Mouse (Mus musculus) fibroblast of lung, adult 2 months (primary cell): ENCODE data around the gene Mon1a.

Experiments
- DNase-seq: peaks from one replicate; pipeline ENCODE4 v3.0.0-alpha.2; 2011; ENCODE audit warnings: low read depth

The Mon1a gene

DNA sequence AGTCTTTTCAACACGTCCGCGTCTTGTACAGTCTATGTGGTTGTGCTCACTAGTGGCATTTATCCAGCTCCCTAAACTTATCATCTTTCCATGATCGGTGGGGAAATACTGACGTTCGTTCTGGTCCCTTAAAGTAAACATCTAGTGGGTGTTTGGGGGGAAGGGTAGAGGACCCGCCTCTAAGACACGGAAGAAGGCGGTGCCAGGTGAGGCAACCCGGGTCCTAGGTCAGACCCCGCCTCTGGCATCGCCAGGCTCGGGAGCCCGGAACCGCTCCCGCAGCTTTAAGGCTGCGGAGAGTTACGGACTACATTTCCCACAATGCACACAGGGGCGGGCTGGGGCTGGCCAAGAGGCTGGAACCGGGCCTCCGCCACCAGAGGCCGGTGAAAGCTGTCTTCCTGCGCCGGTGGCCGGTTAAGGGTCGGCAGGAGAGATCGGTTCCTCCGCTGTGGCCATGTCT, at the start of gene Mon1a:
Gene Mon1a, plus strand, starts transcription at position 348 of the 463 bp plus-strand sequence.
- DNase-seq = peak; percentile 72

DNA sequence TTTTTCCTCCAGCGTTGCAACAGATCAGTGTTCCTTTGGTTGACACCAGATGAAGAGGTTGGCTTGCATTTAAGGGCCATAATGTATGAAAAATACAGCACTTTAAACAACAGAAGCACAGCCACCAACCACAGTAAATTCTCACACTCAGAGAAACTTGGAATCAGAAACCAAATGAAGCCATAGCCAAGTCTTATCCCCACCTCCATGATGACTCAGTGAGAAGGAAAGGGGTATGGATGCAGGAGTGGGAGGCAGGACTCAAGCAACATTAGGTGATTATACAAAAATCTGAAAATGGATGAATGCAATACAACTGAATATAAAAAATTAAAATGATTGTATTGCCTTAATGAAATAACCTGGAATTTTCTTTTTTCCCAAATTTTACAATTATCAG, 49.1 kb upstream of the Mon1a start:
- no peak for DNase-seq

DNA sequence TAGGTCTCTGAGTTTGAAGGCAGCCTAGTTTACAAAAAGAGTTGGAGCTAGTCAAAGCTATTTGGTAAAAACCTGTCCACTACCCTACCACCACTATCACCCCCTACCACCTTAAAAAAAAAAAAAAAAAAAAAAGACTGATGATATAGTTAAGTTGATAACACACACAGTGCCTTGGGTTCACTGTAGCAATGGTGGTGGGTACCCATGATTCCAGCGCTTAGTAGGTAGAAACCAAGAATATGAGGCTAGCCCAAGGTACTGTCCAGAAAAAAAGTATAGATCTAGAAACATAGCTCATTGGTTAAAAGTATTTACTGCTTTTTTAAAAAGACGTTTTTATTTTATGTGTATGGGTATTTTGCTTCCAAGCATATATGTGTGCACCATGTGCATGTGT, 45.2 kb upstream of the Mon1a start:
- no peak for DNase-seq

DNA sequence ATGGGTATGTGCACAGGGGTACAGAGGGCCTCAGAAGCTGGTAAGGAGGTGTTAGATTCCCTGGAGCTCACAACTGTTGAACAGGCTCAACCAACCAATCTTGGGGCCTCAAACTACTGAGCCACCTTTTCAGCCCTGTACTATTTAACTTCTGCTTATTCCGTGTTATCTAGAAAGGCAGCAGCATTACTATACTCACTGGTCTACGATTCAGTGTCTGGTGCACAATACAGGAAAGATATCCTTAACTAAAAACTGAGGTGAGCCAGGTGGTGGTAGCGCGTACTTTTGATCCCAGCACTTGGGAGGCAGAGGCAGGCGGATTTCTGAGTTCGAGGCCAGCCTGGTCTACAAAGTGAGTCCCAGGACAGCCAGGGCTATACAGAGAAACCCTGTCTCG, 39.0 kb upstream of the Mon1a start:
- no peak for DNase-seq

DNA sequence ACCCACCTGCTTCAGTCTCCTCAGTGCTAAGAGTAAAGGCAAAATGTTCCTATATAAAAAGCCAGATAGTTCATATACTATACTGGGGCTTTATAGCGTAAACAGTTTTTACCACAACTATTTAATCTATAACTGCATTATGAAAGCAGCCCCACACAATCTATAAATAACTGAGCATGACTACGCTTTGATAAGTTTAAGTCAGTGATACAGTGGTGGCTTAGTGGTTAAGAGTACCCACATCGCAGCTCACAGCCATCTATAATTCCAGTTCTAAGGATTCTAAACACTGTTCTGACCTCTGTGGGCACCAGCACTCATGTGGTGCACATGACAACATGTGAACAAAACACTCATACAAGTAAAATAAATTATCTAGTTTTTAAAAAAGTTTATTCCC, 29.6 kb upstream of the Mon1a start:
- DNase-seq = no peak

DNA sequence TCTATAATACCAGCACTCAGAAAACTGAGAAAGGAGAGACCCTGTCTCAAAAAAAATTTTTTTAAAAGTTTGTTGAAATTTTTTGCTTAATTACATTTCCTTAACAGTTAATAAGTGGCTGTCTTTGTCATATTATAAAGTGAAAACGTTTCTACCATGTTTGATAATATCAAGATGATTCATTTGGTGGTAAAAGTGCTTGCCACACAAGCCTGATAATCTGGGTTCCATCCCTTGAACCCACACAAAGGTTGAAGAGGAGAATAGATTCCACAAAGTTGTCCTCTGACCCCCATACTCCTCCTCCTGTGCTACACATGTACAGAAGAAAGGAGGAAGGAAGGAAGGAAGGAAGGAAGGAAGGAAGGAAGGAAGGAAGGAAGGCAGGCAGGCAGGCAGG, 23.5 kb upstream of the Mon1a start:
- no peak for DNase-seq

DNA sequence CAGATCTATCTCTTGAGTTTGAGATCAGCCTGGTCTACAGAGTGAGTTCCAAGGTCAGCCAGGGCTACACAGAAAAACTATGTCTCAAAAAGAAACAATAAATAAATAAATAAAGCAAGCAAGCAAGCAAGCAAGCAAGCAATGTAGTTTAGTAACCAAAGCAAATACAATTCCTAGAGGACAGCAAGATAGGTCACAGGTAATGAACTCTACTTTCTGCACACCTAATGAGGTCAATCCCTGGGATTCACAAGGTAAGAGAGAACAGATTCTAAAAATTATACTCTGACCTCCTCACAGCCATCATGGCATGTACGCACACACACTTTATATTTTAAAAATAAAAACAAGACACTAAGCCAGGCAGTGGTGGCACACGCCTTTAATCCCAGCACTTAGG, 21.9 kb upstream of the Mon1a start:
- DNase-seq = no peak

DNA sequence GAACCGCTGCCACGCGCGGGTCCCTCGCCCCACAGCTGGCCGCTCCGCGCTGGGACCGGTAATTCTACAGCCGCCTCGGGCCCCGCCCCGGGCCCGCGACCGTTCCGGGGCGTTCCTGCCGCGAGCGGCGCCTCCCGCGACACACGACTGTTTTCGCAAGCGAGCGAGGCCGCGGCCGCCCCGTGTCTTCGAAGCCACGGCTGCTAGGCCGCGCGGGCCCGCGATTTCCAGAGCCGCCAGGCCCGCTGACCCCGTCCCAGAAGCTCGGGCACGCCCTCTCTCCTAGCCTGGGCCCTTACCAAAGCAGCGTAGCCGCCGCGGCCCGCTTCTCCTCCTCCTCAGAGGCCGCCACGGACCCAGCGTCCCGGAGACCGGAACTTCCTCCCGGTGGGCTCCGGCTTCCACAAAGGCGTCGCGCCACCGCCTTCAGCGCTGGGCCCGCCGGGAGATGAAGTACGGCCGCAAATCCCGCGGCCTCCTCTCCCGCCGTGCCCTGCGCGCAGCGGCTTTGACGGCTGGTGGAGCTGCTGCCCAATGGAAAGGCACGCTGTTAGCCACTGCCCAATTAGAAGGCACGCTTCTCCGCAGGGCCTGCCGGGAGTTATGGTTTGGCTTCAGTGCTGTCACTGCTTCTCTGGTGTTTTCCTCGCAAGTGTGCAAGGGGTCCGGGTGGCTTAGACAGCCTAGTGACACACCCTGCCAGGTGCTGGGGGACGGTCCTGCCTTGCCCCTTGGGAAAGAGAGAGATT, 15.4 kb upstream of the Mon1a start:
- DNase-seq = peak; percentile 87

DNA sequence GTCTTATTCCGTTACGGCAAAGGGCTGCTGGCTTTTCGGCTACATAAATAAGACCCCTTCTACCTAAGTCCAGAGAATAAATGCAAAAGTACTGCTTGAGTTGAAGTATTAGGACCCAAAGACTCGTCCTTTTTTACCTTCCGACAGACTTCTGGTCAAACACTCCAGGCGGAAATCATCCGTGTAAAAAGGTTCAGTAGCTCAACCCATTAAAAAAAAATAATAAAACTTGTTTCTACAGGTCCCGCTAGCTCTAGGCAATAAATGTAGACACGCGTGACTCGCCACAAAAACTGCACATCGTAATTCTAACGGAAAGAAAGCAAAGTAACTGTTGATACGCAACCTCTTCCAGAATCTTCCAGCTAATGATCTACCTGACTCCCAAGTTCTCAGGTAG, 14.8 kb upstream of the Mon1a start, which contains the start of gene Rbm6:
Gene Rbm6, minus strand, starts transcription at position 101 of the 400 bp plus-strand sequence.
- DNase-seq = no peak

DNA sequence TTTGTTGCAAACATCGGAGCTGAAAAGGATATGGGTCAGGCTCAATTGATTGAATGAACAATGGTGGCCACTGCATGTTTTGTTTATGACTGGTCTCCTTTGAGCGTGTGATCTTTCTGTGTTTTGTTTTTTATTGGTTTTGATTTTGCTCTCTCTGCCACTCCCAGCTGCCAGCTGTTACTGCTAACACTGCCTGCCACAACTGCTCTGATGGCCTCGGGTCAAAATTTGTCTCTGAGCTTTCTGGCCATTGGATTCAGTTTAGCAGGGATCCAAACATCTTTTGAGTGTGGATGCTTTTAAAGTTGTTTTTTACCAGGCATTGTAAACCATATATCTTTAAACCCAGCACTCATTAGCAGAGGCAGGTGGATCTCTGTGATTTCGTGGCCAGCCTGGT, 7.5 kb upstream of the Mon1a start:
- DNase-seq = no peak

DNA sequence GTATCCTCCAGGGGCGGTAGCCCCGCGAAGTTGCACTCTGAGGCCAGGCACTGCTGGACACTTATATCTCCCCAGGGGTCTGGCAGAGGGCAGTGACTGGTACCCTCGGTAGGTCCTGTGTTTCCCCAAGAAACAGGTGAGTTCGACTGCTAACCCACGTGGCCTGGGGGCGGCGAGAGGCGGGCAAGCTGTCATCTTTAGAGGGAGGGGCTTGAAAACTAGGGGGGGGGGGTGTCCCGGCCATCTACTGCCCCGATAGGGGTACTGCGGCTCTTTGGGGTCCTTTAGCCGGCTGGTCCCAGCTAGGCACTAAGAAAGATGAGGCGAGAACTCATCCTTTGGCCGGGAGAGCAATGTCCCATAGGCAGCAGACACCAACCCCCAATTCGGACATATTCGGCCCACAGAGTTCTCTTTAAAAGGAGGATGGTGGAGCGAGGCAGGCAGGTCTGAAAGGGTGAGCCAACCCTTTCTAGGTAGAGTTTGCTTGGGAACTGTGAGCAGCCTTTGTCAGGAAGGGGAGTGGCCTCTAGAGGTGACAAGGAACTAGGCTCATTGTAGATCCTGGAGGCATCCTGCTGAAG, 408 bp downstream of the Mon1a start:
- no peak for DNase-seq

DNA sequence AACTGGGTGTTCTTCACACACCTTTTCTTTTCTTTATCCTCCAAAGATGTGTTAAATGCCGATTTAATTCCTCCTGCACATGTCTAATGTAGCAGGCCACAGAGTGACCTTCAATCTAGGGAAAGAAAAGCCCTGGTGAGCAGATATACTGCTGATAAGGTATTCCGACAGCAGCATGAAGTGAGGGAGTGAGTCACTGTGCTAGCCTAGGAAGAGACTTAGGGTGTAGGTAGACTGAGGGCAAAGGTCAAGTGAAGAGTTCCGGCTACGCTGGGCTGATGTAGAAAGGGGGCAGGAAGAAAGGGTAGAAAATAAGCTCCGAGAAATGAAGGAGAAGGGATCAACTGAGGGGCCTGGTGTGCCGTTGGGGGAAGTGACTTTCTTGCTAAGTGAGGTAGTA, 2.3 kb downstream of the Mon1a start:
- DNase-seq = no peak

DNA sequence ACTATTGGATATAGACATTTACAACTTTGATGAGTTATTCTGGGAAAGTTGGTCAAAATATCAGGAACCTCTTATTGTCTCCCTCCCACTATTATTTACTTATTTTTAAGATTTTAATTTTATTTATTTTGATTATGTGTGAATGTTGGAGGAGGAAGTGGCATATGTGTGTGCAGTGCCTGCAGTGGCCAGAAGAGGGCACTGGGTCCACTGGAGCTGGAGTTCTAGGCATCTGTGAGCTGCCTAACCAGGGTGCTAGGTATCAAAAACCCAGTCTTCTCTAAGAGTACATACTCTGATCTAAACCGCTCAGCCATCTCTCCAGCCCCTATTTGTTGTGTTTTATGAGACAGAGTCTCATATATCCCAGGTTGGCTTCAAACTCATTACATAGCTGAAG, 3.1 kb downstream of the Mon1a start:
- DNase-seq = no peak

DNA sequence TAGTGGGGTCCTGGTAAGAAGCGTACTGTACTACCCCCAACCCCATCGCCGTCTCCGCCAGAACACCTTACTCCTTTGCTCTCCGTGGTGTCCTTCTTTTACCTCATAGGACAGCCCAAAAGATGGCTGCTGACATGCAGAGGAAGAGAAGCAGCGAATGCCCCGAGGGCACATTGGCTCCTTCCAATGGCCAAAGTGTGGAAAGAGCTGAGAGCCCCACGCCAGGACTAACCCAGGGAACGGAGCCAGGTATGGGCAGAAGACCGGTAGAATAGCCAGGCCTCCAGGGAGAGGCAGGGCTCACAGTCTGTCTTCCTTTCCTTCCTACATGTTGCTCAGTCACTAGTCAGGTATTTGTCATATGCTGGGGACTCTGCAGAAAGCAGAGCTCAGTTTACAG, 10.6 kb downstream of the Mon1a start:
- no peak for DNase-seq

DNA sequence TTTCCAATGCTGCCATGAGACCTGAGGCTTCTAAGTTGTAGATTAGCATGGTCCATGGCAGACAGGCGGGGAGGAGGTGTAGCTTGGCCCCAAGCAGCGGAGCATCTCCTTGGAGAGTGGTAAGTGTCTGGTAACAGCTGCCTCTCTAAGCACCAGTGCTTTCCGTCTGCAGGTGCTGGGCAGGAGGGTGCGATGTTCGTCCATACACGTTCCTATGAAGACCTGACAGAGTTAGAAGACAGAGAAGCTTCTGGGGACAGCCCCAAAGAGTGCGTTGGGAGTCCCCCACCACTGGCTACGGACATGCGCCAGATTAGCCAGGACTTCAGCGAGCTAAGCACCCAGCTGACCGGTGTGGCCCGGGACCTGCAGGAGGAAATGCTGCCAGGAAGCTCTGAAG, 11.9 kb downstream of the Mon1a start:
- no peak for DNase-seq

DNA sequence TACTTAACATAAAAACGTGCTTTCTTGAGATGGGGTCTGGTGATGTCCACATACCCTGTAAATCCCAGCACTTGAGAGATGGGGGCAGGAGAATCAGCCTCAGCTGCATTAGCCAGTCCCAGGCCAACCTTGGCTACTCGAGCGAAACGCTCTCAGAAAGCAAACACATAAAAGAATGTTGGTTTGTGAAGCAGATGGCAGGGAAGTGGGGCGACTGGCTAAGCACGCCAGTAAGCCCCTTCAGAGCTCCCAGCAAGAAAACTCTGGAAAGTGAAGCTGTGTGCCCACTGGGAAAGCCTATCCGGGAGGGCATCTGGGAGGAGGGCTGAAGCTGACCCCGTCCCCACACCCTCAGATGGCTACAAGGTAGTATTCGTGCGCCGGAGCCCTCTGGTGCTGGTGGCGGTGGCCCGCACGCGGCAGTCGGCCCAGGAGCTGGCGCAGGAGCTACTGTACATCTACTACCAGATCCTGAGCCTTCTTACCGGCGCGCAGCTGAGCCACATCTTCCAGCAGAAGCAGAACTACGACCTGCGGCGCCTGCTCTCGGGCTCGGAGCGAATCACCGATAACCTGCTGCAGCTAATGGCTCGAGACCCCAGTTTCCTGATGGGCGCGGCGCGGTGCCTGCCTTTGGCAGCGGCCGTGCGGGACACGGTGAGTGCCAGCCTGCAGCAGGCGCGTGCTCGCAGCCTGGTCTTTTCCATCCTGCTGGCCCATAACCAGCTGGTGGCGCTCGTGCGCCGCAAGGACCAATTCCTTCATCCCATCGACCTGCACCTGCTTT, 13.1 kb downstream of the Mon1a start:
- DNase-seq = no peak

DNA sequence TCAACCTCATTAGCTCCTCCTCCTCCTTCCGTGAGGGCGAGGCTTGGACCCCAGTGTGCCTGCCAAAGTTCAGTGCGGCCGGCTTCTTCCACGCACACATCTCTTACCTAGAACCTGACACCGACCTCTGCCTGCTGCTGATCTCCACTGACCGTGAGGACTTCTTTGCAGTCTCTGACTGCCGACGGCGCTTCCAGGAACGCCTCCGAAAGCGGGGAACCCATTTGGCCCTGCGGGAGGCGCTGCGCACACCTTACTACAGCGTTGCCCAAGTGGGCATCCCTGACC, 13.6 kb downstream of the Mon1a start:
- no peak for DNase-seq

DNA sequence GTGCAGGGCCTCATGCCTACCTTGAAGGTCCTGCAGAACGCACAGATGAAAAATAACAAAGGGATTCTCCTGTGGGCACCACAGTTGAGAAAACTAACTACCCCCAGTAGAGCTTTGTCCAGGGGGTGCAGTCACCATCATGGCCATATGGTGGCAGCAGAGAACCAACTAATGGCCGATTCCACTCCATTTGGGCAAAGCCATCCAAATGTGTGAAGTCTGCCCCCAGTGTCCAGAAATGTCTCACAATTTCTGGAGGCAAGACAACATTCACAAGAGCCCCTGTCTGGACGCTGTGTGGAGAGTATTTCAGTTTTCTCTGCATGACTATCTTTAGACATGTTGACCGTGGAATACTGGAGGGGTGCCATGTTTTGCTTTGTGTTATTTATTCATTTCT, 16.8 kb downstream of the Mon1a start:
- peak; percentile 69 for DNase-seq

DNA sequence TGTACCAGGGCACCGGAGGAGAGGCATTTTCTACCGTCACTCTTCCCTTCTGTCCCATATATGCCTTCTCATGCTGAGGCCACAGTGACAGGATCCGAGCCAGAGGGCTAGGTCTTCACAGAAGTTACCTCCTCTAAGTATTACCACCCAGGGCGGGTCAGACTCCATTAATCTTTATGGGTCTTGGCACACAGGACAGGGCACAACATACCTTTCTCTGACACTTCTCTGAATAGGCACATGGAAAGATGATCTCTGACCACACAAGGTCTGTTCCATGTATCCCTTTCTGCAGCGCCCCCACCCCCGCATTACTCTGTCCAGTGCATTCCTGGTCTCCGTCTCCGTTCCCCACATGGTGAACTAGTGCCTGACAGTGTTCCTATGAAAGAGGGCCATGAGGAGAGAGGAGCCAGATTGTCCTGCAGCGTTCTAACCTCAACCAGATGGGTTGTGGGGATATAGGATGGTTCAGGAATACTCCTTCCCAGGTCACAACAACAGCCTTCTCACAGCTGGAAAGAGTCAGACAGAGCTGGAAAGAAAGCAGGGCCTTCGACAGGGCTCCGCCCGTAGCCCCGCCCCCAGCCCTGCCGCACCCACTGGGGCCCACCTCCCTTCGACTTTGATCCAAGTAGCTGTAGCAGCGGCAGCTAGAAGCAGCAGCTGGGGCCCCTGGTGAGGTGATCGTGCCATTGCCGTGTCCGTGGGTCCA, 18.5 kb downstream of the Mon1a start, which contains the start of gene Mst1r:
Gene Mst1r, plus strand, starts transcription at position 622 of the 715 bp plus-strand sequence.
- DNase-seq = no peak

DNA sequence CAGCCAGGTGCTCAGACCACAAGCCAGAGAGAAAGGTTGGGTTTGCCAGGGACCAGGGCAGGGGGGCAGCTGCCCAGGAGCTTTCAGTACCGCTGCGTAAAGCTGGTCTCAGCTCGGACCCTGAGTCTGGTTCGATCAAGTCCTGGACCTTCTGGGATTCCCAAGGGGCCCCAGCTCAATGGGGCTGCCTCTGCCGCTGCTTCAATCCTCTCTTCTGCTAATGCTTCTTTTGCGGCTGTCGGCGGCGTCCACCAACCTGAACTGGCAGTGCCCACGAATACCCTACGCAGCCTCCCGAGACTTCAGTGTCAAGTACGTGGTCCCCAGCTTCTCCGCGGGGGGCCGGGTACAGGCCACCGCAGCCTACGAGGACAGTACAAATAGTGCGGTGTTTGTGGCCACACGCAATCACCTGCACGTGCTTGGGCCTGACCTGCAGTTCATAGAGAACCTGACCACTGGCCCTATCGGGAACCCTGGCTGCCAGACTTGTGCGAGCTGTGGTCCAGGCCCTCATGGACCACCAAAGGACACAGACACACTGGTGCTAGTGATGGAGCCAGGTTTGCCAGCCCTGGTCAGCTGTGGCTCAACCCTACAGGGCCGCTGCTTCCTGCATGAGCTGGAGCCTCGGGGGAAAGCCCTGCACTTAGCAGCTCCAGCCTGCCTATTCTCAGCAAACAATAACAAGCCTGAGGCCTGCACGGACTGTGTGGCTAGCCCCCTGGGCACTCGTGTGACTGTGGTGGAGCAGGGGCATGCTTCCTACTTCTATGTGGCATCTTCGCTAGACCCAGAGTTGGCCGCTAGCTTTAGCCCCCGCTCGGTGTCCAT, 19.2 kb downstream of the Mon1a start:
- DNase-seq = no peak

DNA sequence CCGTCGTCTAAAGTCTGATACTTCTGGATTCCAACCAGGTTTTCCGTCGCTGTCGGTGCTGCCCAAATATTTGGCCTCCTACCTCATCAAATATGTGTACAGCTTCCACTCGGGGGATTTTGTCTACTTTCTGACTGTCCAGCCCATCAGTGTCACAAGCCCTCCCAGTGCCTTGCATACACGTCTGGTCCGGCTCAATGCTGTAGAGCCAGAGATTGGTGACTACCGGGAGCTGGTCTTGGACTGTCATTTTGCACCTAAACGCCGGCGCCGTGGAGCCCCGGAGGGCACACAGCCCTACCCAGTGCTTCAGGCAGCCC, 19.8 kb downstream of the Mon1a start:
- DNase-seq = no peak
